Mouse (Mus musculus) bone marrow, adult 2 months (tissue): ENCODE measurements around the gene Prss37. TPM values are rescaled to one million over a fixed set of nuclear protein-coding genes. Genes with fewer than 3 reads are reported as not detected.

Experiments used
- H3K27ac ChIP-seq: fragments of 200-500 bp; 2 replicates; pipeline ENCODE4 v1.5.1; 2012; ENCODE audit warnings: low read depth, mild to moderate bottlenecking, control low read depth, inconsistent platforms, low read length; ENCODE audit not compliant: control insufficient read depth, poor library complexity, insufficient read depth
- H3K4me1 ChIP-seq: fragments of 200-500 bp; 2 replicates; pipeline ENCODE4 v1.6.1; 2011; ENCODE audit warnings: low read length; ENCODE audit not compliant: control insufficient read depth, insufficient read depth
- H3K4me3 ChIP-seq: fragments of 200-500 bp; replicated peaks from 2 replicates; pipeline ENCODE3; 2011; ENCODE audit warnings: mild to moderate bottlenecking, low read depth, low read length, control low read depth; ENCODE audit not compliant: control insufficient read depth
- CTCF ChIP-seq: fragments of 200-500 bp; IDR thresholded peaks from 2 replicates; pipeline ENCODE4 v1.5.1; 2011; ENCODE audit warnings: low read length, control low read depth; ENCODE audit not compliant: control insufficient read depth, insufficient read depth
- POLR2A ChIP-seq: fragments of 200-500 bp; IDR thresholded peaks from 2 replicates; pipeline ENCODE4 v1.6.1; 2011; ENCODE audit warnings: low read depth, mild to moderate bottlenecking, control low read depth, low read length, borderline replicate concordance; ENCODE audit not compliant: control insufficient read depth
- WGBS: fragments of 180-500 bp; shearing (Covaris S2); methylation state at CpG from one replicate; pipeline ENCODE4 v1.1.7; 2018; 5-methylcytosine and 5-hydroxymethylcytosine counted together
- polyA plus RNA-seq: library from polyadenylated mRNA; stranded (reverse); fragments of >200 nt; gene quantifications from 2 replicates; pipeline ENCODE4 v1.2.4, GENCODE M21; 2011; ENCODE audit warnings: low replicate concordance; ENCODE audit not compliant: missing spikeins, insufficient read depth, insufficient read length

Prss37 gene
- polyA plus RNA-seq, 1 experiment: not detected

- WGBS: under 1% methylated on average over 54 of the region's 54 CpGs
- Histone ChIP-seq H3K4me3 (peak within 1 kb of the TSS; percentile 93), H3K4me1 (no peaks in the 10 kb centered on the region; the same call in 1 of the 2 replicates), H3K27ac (peak within 1 kb of the TSS; percentile 98)
- TF ChIP-seq CTCF (peak; percentile 22; the same call in 1 of the 2 replicates), POLR2A (peak; percentile 92; the same call in 1 of the 2 replicates)
Measured at GRCm38 (mm10) chr6:40470916-40471719, 48.2 kb downstream of the Prss37 start, which contains the start of gene Ssbp1. TSS of gene Ssbp1 (plus strand) at chr6:40471352.

GRCm38 (mm10) chr6:40465710-40466109, 53.6 kb downstream of the Prss37 start:
- H3K4me3 ChIP-seq: no peak overlapping the region
- WGBS: 43% methylated on average over 6 of the region's 6 CpGs

More at GRCm38 (mm10) chr6:40465710-40466109, 53.6 kb downstream of the Prss37 start:
- Histone ChIP-seq H3K4me1 (no peaks in the 10 kb centered on the region), H3K27ac (no peak overlapping the region)
- TF ChIP-seq CTCF (peak; percentile 42), POLR2A (no peak)

Other genes starting within 250 kb of the Prss37 start
- gene Agk, start 194.3 kb downstream of the Prss37 start, polyA plus RNA-seq: 3.5 and 4.9 TPM in 2 replicates
- 1.5 and 3.8 TPM in 2 replicates for gene E330009J07Rik, start 83.4 kb downstream of the Prss37 start, polyA plus RNA-seq
- gene Wee2, start 80.4 kb downstream of the Prss37 start, polyA plus RNA-seq: not detected in 2 replicates
- gene Ssbp1, start 48.2 kb downstream of the Prss37 start, polyA plus RNA-seq: 48.1 and 71.7 TPM in 2 replicates
- gene Tas2r137, start 28.3 kb downstream of the Prss37 start, polyA plus RNA-seq: not detected in 2 replicates
- gene Tas2r108, start 26.0 kb downstream of the Prss37 start, polyA plus RNA-seq: not detected in 2 replicates
- not detected in 2 replicates for gene Olfr461, start 35.5 kb upstream of the Prss37 start, polyA plus RNA-seq
- gene Olfr460, start 50.0 kb upstream of the Prss37 start, polyA plus RNA-seq: not detected in 2 replicates
- gene Clec5a, start 66.3 kb upstream of the Prss37 start, polyA plus RNA-seq: 7.8 and 29.5 TPM in 2 replicates
- not detected in 2 replicates for gene Tas2r138, start 93.8 kb upstream of the Prss37 start, polyA plus RNA-seq
- gene Mgam, start 109.3 kb upstream of the Prss37 start, polyA plus RNA-seq: 6.0 and 10.9 TPM in 2 replicates